Mouse (Mus musculus): ENCODE results near the gene Tfap2d.

Tfap2d gene

GRCm38 (mm10) chr1:19102631-19103030 lies at the start of gene Tfap2d:
Tfap2d (plus strand) TSS chr1:19103022.
- no peak for DNase-seq (ENCODE audit: inconsistent age in 2 of 2, low spot score in 1 of 2)

DNA sequence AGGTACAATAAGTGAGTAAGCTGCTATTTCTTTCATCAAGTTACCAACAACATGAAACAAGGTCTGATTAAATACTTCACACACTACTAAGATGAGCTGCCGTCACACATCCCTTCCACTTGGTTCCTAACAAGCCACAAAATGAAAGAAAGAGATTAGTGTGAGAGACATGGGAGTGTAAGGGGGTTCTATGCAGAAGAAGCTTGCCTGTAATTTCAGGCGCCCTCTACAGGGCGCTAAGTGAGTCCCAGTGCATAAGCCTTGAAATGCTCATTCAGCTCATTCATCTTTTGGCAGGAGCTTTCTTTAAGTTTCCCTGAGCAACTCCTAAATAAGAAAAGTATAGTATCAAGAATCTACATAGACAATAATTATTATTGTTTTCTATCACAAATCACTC lies 46.5 kb upstream of the Tfap2d start:
- no peak for DNase-seq (ENCODE audit: inconsistent age in 2 of 2, low spot score in 1 of 2)

GRCm38 (mm10) chr1:19056861-19057260 lies 46.0 kb upstream of the Tfap2d start:
- no peak for DNase-seq (ENCODE audit: inconsistent age in 2 of 2, low spot score in 1 of 2)

DNA sequence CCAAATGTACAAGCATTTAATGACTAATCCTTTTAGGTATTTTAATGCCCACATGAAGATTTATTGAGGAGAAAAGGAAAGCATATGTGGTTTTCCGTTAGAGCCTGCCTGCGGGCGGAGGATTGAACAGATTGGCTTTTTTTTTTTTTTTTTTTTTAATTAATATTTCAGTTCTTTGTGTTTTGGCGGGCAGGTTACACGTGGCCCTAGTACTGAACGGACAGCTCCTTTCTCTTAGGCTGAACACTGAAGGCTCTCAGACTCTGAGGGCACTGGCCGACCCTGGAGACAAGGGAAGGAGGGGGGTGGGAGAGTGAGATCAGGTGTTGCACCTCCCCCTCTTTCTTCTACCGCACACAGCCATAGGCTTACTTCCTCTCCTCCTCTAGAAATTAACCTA lies 14.7 kb upstream of the Tfap2d start:
- DNase-seq (ENCODE audit: inconsistent age in 2 of 2, low spot score in 1 of 2): no peak

GRCm38 (mm10) chr1:19096921-19097320 lies 5.9 kb upstream of the Tfap2d start:
- no peak for DNase-seq (ENCODE audit: inconsistent age in 2 of 2, low spot score in 1 of 2)

GRCm38 (mm10) chr1:19103316-19103715 lies 494 bp downstream of the Tfap2d start:
- no peak for DNase-seq (ENCODE audit: inconsistent age in 2 of 2, low spot score in 1 of 2)

DNA sequence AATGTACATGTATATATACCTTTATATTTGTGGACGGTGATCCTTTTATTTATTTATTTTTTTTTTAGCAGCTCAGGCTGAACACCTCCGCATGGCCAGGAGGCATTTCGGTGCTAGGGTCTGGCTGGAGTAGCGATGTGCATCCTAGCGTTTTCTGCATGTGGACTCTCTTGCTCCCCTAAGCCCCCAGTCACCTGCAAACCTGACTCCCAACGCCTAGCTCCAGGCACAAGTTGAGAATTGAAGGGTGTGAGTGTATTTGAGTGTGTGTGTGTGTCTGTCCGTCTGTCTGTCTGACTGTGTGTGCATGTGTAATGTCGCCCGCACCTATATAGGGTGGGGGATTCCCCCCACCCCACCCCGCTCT lies 937 bp downstream of the Tfap2d start:
- no peak for DNase-seq (ENCODE audit: inconsistent age in 2 of 2, low spot score in 1 of 2)

- DNase-seq (ENCODE audit: inconsistent age in 2 of 2, low spot score in 1 of 2): no peak
These were observed 1.5 kb downstream of the Tfap2d start for GRCm38 (mm10) chr1:19104143-19104857.

- DNase-seq (ENCODE audit: inconsistent age in 2 of 2, low spot score in 1 of 2): no peak
These were observed 3.6 kb downstream of the Tfap2d start for GRCm38 (mm10) chr1:19106401-19106800.

GRCm38 (mm10) chr1:19106841-19107800 lies 4.3 kb downstream of the Tfap2d start:
- DNase-seq (ENCODE audit: inconsistent age in 2 of 2, low spot score in 1 of 2): no peak

- DNase-seq (ENCODE audit: inconsistent age in 2 of 2, low spot score in 1 of 2): no peak
These were observed 5.0 kb downstream of the Tfap2d start for GRCm38 (mm10) chr1:19107801-19108200.

- DNase-seq (ENCODE audit: inconsistent age in 2 of 2, low spot score in 1 of 2): peak in 1 of 2 experiments; percentile 19
These were observed 6.9 kb downstream of the Tfap2d start for GRCm38 (mm10) chr1:19109711-19110110.

- no peak for DNase-seq (ENCODE audit: inconsistent age in 2 of 2, low spot score in 1 of 2)
These were observed 7.4 kb downstream of the Tfap2d start for GRCm38 (mm10) chr1:19110211-19110610.

DNA sequence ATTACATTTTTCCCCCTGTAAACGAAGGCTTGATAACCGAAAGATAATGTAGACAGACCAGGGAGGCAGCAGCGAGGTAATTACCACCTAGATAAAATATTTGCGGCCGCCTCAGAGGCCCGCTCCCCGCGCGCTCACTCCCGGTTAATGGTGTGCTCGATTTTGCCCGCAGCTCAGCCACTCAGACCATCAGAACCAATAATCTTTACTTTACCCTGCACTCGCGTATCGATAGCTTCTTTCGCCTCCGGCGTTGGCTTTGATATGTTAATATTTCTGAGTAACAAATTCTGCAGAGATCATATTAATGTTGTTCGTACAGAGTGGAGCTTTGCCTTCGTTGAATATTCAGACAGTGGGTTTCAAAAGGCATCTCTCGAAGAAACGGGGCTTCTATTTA lies 8.2 kb downstream of the Tfap2d start:
- no peak for DNase-seq (ENCODE audit: inconsistent age in 2 of 2, low spot score in 1 of 2)

DNA sequence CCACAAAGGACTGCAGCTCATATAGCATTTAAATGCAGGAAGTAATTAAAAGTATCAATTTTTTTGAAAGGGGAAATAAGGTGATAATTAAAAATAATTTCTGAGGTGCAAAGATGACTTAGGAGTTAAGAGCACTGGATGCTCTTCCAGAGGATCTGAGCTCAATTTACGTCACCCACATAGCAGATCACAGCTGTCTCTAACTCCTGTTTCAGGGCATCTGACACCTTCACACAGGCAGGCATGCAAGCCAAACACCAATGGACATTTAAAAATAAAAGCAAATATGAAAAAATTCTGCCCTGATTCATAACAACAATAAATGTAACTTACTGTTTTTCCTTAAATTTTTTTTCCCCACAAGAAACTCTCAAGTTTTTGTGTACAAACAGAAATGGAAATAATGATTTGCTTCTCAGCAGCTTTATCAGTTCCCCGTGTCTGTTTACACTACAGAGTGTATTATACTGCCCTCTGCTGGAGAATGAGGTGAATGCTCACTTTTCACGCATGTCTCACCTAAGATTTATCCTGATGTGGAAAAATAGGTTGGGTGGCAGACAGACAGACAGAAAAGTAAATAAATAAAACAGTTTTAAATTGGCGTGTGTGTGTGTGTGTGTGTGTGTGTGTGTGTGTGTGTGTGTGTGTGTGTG lies 76.0 kb downstream of the Tfap2d start:
- peak in 1 of 2 experiments; percentile 34 for DNase-seq (ENCODE audit: inconsistent age in 2 of 2, low spot score in 1 of 2)

DNA sequence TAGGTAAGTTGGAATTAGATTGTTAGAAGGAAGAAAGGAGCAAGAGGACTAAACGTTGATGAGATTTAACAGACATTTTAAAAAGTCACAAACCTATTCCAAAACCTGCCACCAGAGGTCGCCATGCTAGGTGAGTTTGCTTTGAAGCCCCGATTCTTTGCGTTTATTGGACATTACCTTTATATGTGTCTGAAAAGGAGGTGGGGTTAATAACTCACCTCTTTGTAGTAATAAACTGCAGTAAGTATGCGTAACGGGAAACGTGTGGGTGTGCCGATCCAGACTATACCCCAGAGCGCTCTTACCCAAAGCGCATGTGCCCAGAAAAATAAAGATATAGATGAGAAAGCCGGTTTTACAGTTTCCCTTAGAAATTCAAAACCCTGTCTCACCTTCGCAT lies 102.8 kb downstream of the Tfap2d start:
- peak in 1 of 2 experiments; percentile 77 for DNase-seq (ENCODE audit: inconsistent age in 2 of 2, low spot score in 1 of 2)

DNA sequence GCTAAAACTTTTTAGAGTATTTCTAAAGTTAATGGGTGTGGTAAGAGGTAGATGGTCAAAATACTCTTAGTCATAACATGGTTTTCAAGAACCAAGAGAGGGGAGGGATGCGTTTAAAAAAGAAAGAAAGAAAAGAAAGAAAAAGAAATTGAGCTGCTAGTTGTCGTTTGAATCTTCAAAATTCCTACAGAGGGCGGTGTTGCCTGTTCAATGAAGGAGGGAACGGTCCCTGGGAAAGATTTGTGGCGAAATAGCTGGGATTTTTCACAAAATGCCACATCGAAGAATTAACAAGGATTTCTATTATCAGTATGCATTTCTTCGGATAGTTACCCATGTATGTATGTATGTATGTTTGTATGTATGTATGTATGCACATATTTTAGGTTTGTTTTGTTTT lies 103.4 kb downstream of the Tfap2d start:
- peak in 1 of 2 experiments; percentile 67 for DNase-seq (ENCODE audit: inconsistent age in 2 of 2, low spot score in 1 of 2)

GRCm38 (mm10) chr1:19207611-19208010 lies 104.8 kb downstream of the Tfap2d start:
- peak in 1 of 2 experiments; percentile 21 for DNase-seq (ENCODE audit: inconsistent age in 2 of 2, low spot score in 1 of 2)

DNA sequence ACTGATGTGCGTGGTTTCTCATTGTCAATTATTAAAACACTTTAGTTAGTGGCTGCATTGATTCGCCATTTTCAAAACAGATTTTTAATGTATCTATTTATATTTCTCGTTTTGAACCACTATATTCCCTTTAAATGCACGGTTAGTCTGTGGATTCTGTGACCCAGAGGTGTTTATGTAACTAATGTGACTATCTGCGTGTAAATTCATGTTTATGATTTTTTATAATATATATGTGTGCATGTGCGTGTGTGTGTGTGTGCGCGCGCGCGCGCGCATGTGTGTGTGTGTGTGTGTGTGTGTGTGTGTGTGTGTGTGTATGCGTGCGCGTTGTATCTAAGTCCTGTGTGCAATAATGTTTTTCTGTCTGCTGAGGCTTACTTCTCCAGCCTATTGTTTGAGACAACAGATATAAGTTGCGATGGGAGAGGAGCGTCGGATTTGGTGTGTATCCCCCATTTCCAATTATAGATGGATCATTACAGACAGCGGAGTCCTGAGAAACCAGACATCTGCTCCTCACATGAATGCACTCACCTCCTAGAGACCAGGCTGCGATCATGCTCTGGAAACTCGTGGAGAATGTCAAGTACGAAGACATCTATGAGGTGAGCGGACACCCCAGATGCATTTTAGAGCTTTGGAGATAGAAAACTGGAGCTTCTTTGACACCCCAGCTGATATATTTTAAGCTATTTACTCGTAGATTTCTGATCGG lies 106.0 kb downstream of the Tfap2d start, which contains the start of gene Tfap2b:
Gene Tfap2b (plus strand): TSS at position 274 of the 718 bp plus-strand sequence.
- no peak for DNase-seq (ENCODE audit: inconsistent age in 2 of 2, low spot score in 1 of 2)

DNA sequence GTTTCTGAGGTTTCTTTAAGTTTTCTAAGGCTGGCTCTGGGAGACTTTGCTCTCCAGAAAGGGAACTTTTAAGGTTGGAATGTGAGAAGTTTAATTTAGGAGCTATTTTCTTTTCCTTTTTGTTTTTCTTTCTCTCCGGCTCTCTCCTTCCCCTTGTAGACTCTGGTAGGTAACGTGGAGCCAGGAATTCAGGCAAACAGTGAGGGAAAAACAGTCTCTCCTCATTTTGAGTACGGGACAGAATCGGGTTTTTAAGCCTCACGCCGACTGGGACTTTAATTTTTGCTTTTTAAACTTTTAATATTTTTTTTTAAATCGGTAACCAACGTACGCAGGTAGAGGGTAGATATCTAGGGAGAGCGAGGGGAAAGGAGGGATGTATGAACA lies 106.5 kb downstream of the Tfap2d start:
- peak in 1 of 2 experiments; percentile 55 for DNase-seq (ENCODE audit: inconsistent age in 2 of 2, low spot score in 1 of 2)

DNA sequence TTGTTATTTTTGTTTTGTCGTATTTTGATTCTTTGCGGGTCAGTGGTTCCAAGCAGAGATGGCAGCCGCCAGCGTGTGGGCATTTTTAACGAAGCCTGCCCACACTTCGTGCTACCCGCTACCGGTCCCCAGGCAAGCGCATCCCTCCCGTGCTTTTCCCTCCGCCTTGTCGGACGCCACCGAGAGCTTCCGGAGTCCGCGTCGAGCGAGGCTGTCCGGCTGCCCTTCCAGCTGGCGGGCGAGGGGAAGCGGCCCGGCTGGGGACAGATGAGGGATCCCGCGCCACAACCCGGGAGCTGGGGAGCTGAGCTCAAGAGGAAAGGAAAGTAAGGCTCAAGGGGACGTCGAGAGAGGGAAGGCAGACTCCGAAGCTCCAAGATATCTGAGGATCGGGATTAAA lies 107.0 kb downstream of the Tfap2d start:
- peak; percentile 14 to 46 for DNase-seq (ENCODE audit: inconsistent age in 2 of 2, low spot score in 1 of 2)
